Mouse (Mus musculus) spleen, adult 2 months (tissue): ENCODE results near the gene Hoxa4.

ENCODE experiments used
- CTCF ChIP-seq: fragments of 200-500 bp; IDR thresholded peaks from 2 replicates; pipeline ENCODE4 v1.5.1; 2011; ENCODE audit warnings: mild to moderate bottlenecking, inconsistent platforms; ENCODE audit not compliant: insufficient read depth, insufficient read length, insufficient replicate concordance; ENCODE audit errors: extremely low read depth
- POLR2A ChIP-seq: fragments of 200-500 bp; IDR thresholded peaks from 2 replicates; pipeline ENCODE4 v1.6.1; 2011; ENCODE audit warnings: low read depth, low read length, inconsistent platforms

DNA sequence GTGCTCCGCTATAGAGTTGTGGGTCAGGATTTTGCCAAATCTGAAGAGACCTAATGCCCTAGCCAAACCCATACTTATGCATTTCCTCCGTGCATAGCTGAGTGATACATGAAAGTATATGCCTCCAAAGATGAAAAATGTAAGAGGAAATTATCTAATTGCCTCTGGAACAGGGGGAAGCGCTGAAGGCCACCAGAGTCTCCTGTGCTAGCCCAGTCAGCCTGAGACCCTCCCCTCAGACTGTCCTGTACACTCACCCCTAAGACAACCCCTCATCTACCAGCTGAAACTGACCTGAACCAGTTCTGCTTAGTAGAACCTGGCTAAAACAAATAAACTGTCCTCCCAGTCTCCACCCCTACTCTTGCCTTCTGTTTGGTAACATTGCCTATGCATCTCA, 10.8 kb downstream of the Hoxa4 start:
- no peak for TF ChIP-seq POLR2A
- no peak for TF ChIP-seq CTCF
